Mouse (Mus musculus) limb, embryonic 12.5 days (tissue): ENCODE results near the gene Prkce. TPM values are rescaled to one million over a fixed set of nuclear protein-coding genes. Genes with fewer than 3 reads are reported as not detected.

Experiments
- ATAC-seq: fragments of 200-750 bp; cut with Nextera tagmentation; 2 replicates; pipeline ENCODE4 v1.8.0; 2017; ENCODE audit warnings: low read depth, moderate TSS enrichment; ENCODE audit not compliant: insufficient number of reproducible peaks, insufficient read depth, low FRiP score, low TSS enrichment
- H3K27ac ChIP-seq: fragments of 300-500 bp; sonication (generic); 2 replicates; pipeline ENCODE4 v1.5.1; 2016; ENCODE audit warnings: mild to moderate bottlenecking, moderate library complexity
- H3K27me3 ChIP-seq: fragments of 300-500 bp; sonication (generic); 2 replicates; pipeline ENCODE4 v1.6.1; 2016; ENCODE audit warnings: mild to moderate bottlenecking, moderate library complexity
- H3K36me3 ChIP-seq: fragments of 300-500 bp; sonication (generic); 2 replicates; pipeline ENCODE4 v1.6.1; 2016; ENCODE audit warnings: mild to moderate bottlenecking, moderate library complexity
- H3K4me1 ChIP-seq: fragments of 300-500 bp; sonication (generic); replicated peaks from 2 replicates; pipeline ENCODE4 v1.6.1; 2016
- H3K4me2 ChIP-seq: fragments of 300-500 bp; sonication (generic); 2 replicates; pipeline ENCODE4 v1.6.1; 2016; ENCODE audit warnings: mild to moderate bottlenecking, moderate library complexity
- H3K4me3 ChIP-seq: fragments of 300-500 bp; sonication (generic); replicated peaks from 2 replicates; pipeline ENCODE4 v1.5.1; 2016; ENCODE audit warnings: mild to moderate bottlenecking
- H3K9ac ChIP-seq: fragments of 300-500 bp; sonication (generic); replicated peaks from 2 replicates; pipeline ENCODE4 v1.6.1; 2016; ENCODE audit warnings: mild to moderate bottlenecking, moderate library complexity
- H3K9me3 ChIP-seq: fragments of 300-500 bp; sonication (generic); 2 replicates; pipeline ENCODE4 v1.6.1; 2016; ENCODE audit warnings: mild to moderate bottlenecking, moderate library complexity
- WGBS: fragments of 180-500 bp; shearing (Covaris S2); methylation state at CpG from one replicate; pipeline ENCODE4 v1.1.7; 2016; 5-methylcytosine and 5-hydroxymethylcytosine counted together
- polyA plus RNA-seq: library from polyadenylated mRNA; unstranded; fragments of >200 nt; fragmentation: Nextera tagmentation; extraction: Ambion mirVana; gene quantifications from 2 replicates; pipeline ENCODE4 v1.2.1, GENCODE M21; 2016

The Prkce gene
- polyA plus RNA-seq, 1 experiment from 2014 or later, result 7.7 TPM

DNA sequence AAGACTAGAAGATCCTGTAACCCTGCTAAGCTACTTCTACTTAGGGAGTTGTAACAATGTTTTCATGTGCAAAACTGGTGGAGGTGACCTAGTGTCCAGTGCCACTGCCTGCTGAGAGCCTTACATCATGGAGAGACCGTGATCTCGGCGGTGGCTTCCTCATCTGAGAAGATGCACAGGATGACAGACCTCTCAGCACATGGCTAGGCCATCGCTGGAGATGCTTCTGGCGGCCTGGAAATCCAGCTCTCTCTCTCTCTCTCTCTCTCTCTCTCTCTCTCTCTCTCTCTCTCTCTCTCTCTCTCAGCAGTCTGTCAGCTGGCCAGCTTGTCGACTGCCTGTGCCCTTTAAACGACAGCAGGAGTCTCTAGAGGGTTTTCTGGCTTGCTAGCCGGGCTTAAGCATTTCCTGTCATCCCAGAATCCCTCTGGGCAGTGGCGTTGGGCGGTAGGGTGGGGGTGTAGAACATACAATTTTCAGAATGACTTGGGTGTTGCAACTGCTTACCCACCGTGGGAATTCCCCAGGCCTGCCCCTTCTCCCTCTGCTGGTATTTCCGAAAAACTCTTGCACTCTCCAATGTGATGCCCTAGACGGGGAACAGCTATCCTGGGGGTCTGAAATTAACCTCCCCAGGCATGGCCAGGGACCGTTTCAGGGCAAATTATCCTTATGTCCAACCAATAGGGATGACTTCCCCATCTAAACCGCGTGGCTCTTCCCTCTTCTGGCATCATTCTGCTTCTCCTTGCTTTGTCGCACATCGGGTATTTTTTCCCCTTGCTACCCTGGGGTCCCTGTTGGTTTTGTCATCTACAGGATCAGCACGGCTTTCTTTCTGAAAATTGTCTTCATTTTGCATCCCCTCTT, 340.0 kb downstream of the Prkce start:
- Histone ChIP-seq H3K4me3 (no peak overlapping the region), H3K27ac (0 out of 2 replicates have a peak overlapping the region, but pooled peaks have one; percentile 41), H3K4me1 (peaks cover 32% of the 10 kb centered on the region), H3K9ac (no peak overlapping the region), H3K4me2 (no peak overlapping the region), H3K27me3 (no peaks in the 10 kb centered on the region), H3K36me3 (no peaks in the 10 kb centered on the region), H3K9me3 (no peaks in the 10 kb centered on the region)
- ATAC-seq, result no peak
- WGBS, result 70% methylated on average over 18 of the region's 19 CpGs

DNA sequence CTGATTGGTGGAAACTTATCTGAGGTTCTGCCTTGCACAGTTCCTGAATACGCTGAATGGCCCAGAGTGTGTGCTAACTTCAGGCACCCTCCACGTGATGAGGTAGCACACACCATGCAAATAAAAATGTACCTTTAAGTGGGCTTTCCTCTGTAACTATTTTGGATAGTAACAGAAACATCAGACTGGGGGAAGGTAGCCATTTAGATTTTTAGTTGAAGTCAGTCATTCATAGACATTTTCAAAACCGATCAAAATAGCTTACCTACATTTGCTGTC, 340.6 kb downstream of the Prkce start:
- H3K27ac ChIP-seq, result no peak overlapping the region
- ATAC-seq, result no peak
- no peaks in the 10 kb centered on the region for H3K9me3 ChIP-seq
- H3K27me3 ChIP-seq, result no peaks in the 10 kb centered on the region
- no peak overlapping the region for H3K9ac ChIP-seq
- no peak overlapping the region for H3K4me2 ChIP-seq
- no peaks in the 10 kb centered on the region for H3K36me3 ChIP-seq
- H3K4me3 ChIP-seq, result no peak overlapping the region
- H3K4me1 ChIP-seq, result peaks cover 36% of the 10 kb centered on the region
- 91% methylated on average over 3 of the region's 3 CpGs for WGBS

DNA sequence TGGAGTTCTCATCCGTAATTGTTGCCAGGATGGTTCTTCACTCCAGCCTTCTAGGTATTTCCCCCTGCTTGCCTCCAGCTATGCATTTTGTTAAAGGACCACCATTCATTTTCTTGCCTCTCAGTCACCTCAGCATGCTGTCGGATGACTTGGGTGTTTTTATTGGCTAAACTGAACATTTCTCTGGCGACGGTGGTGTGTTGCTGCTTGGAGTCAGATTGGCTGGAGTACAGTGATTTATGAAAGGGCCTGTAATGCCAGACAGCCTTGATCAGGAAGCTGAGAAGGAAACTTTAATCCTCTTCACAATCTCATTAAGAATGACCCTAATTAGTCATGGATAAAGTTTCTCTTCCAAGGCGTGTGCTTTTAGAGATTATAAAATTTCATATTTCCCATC, 342.3 kb downstream of the Prkce start:
- Histone ChIP-seq H3K4me1 (peaks cover 43% of the 10 kb centered on the region), H3K4me3 (no peak overlapping the region), H3K27me3 (no peaks in the 10 kb centered on the region), H3K4me2 (no peak overlapping the region), H3K9ac (no peak overlapping the region), H3K27ac (no peak overlapping the region), H3K36me3 (no peaks in the 10 kb centered on the region), H3K9me3 (no peaks in the 10 kb centered on the region)
- no peak for ATAC-seq
- 25% methylated on average over 5 of the region's 5 CpGs for WGBS

DNA sequence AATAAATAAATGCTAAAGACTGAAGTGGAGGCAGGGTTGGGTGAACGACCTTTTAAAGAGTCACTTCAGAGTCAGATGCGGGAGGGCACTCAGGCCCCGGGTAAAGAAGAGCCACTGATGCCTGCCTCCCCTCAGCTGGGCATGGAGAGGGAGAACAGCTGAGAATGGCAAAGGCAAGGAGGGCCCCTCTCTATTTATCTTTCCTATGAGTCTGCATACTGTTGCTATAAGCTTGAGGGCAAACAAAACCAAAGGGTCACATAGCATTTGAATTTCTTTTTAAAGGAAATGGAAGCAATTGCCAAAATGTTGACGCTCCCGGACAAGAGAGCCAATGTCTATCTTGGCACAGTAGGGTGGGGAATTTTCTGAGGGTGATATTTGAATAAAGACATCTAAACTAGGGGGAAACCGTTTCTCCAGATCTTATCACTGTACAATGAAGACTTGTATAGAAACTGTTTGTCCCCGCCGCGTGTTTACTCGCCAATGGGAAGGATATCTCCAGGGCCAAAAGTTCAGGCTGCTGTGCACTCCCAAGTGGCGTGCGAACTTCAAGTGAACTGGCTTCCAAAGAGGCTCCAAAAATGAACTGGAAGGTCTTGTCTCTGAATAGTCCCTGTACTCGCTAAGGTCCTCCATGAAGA, 347.5 kb downstream of the Prkce start:
- WGBS, result 90% methylated on average over 13 of the region's 13 CpGs
- Histone ChIP-seq H3K27me3 (no peaks in the 10 kb centered on the region), H3K27ac (no peak overlapping the region), H3K4me3 (no peak overlapping the region), H3K9ac (no peak overlapping the region), H3K4me2 (no peak overlapping the region), H3K4me1 (peaks cover 22% of the 10 kb centered on the region), H3K9me3 (no peaks in the 10 kb centered on the region), H3K36me3 (peaks cover 3% of the 10 kb centered on the region; the same call in 1 of the 2 replicates)
- ATAC-seq, result no peak

DNA sequence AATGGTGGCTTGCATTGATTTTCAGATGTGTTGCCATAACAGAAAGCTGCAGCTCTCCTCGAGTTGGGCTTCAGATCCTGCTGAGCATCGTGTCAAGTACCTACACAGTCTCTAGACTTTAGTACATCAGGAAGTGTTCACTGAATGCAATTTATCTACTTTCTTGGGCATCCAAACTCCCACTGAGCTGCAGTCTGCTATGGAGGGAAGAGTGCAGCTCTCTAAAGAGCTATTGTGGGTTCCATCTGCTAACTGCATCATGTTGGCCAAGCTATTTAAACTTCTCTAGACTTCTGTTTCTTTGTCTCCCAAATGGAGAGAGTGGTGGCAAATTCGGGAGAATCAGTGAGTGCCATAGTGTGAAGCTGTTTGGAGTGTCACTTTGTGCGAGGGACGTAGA, 349.0 kb downstream of the Prkce start:
- Histone ChIP-seq H3K9ac (no peak overlapping the region), H3K4me1 (peaks cover 17% of the 10 kb centered on the region), H3K27ac (no peak overlapping the region), H3K9me3 (no peaks in the 10 kb centered on the region), H3K4me2 (no peak overlapping the region), H3K36me3 (peaks cover 3% of the 10 kb centered on the region; the same call in 1 of the 2 replicates), H3K4me3 (no peak overlapping the region), H3K27me3 (no peaks in the 10 kb centered on the region)
- ATAC-seq, result no peak
- 81% methylated on average over 5 of the region's 5 CpGs for WGBS

DNA sequence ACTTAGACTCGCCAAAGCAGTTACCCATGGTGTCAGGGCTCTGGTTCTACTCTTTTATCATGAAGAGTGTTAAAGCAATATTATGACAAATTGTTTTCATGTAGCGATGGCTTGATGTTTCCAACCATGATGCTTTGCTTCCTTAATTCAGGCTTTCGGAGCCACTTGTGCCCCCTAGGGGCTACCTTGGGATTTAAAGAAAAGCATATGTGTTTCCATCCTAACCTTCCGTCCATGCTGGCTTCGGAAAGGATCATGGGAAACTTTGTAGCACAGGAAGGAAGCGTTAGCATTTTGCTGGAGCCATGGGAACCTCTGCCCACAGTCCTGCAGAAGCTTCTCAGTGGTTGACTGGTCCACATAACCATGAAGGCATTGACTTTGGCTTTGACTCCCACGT, 351.0 kb downstream of the Prkce start:
- Histone ChIP-seq H3K9ac (no peak overlapping the region), H3K9me3 (no peaks in the 10 kb centered on the region), H3K4me2 (no peak overlapping the region), H3K4me3 (no peak overlapping the region), H3K36me3 (peaks cover 3% of the 10 kb centered on the region; the same call in 1 of the 2 replicates), H3K27ac (no peak overlapping the region), H3K27me3 (no peaks in the 10 kb centered on the region), H3K4me1 (peaks cover 3% of the 10 kb centered on the region)
- no peak for ATAC-seq
- 87% methylated on average over 7 of the region's 7 CpGs for WGBS

DNA sequence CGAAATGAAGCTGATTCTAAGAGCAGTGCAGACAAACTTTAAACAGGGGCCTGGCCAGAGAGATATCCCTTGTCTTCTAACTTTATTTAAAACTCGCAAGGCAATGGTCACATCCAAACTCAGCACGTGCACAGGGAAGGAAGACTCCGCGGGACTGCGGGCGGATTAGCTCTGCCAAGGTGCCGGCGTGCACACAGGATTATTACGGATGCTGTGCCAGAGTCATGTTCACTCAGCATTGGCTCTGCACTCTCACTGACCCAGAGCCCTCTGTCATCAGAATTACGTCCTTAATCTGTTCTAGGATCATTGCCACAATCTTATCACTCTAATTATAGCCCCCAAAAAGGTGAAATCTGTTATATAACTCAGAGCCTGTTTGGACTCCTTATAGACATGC, 353.7 kb downstream of the Prkce start:
- H3K9me3 ChIP-seq, result no peaks in the 10 kb centered on the region
- no peak overlapping the region for H3K4me2 ChIP-seq
- no peaks in the 10 kb centered on the region for H3K27me3 ChIP-seq
- H3K4me3 ChIP-seq, result no peak overlapping the region
- WGBS, result 90% methylated on average over 11 of the region's 11 CpGs
- ATAC-seq, result no peak
- no peaks in the 10 kb centered on the region for H3K4me1 ChIP-seq
- H3K27ac ChIP-seq, result no peak overlapping the region
- no peaks in the 10 kb centered on the region for H3K36me3 ChIP-seq
- no peak overlapping the region for H3K9ac ChIP-seq

DNA sequence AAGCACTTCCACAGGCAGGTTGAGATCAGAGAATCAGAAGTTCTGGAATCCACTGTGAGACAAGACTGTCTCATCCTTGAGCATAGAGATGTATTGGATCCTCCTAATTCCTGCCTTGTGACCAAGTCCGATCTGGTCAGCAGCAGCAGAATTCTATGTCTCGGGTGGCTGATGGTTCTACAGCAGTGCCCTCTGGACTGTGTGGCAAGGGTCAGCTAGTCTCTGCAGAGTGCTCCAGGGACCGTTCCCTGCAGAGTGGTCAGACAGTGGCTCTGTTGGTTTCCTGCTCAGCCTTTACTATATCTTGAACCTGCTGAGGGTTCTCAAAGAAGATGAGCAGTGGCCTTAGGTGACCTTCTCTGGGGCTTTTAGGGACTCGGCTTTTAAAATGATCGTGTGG, 355.1 kb downstream of the Prkce start:
- Histone ChIP-seq H3K4me2 (no peak overlapping the region), H3K9ac (no peak overlapping the region), H3K36me3 (no peaks in the 10 kb centered on the region), H3K4me1 (no peaks in the 10 kb centered on the region; the same call in 1 of the 2 replicates), H3K27me3 (no peaks in the 10 kb centered on the region), H3K27ac (no peak overlapping the region), H3K4me3 (no peak overlapping the region), H3K9me3 (no peaks in the 10 kb centered on the region)
- 91% methylated on average over 5 of the region's 5 CpGs for WGBS
- ATAC-seq, result no peak

DNA sequence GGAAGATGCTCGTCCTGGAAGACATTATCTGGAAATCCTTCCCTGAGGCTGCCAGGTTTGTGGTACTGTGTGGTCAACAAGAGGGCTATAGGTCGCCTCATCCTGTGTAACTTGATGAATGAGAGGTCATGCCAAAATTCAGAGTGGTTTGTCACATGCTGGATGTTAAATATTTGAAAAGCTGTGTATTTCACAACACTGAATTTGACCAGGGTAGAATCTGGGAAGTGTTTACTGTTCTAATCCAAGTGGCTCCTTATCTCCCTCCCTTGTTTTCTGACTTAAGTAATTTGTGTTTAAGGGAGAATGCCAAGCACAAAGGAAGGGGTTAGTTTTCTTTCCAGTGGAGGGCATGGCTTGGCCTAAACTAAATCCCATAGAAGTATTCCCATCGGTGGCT, 355.8 kb downstream of the Prkce start:
- H3K27me3 ChIP-seq, result no peaks in the 10 kb centered on the region
- H3K9me3 ChIP-seq, result no peaks in the 10 kb centered on the region
- no peak overlapping the region for H3K4me2 ChIP-seq
- no peak overlapping the region for H3K4me3 ChIP-seq
- 78% methylated on average over 3 of the region's 3 CpGs for WGBS
- no peak for ATAC-seq
- H3K36me3 ChIP-seq, result no peaks in the 10 kb centered on the region
- no peak overlapping the region for H3K27ac ChIP-seq
- H3K4me1 ChIP-seq, result no peaks in the 10 kb centered on the region; the same call in 1 of the 2 replicates
- H3K9ac ChIP-seq, result no peak overlapping the region

DNA sequence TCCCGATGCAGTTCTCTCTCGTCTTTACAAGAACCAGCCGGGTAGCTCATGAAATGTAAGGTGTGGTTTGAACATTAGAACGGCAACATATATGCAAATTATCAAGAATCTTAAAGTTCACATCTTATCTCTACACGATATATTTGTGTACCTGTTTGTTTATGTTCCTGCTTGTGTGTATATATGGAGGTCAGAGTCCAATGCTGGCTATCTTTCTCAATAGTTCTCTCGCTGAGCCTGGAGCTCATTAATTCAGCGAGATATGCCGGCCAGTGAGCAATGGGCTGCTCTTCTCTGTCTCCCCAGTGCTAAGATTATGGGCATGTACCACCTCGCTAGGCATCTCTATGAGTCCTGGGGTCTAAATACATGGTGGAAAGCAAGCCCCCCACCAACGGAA, 356.3 kb downstream of the Prkce start:
- no peak overlapping the region for H3K4me2 ChIP-seq
- no peaks in the 10 kb centered on the region for H3K36me3 ChIP-seq
- ATAC-seq, result no peak
- H3K27ac ChIP-seq, result no peak overlapping the region
- H3K9me3 ChIP-seq, result no peaks in the 10 kb centered on the region
- WGBS, result 88% methylated on average over 10 of the region's 10 CpGs
- no peak overlapping the region for H3K4me3 ChIP-seq
- no peaks in the 10 kb centered on the region; the same call in 1 of the 2 replicates for H3K4me1 ChIP-seq
- no peak overlapping the region for H3K9ac ChIP-seq
- no peaks in the 10 kb centered on the region for H3K27me3 ChIP-seq

DNA sequence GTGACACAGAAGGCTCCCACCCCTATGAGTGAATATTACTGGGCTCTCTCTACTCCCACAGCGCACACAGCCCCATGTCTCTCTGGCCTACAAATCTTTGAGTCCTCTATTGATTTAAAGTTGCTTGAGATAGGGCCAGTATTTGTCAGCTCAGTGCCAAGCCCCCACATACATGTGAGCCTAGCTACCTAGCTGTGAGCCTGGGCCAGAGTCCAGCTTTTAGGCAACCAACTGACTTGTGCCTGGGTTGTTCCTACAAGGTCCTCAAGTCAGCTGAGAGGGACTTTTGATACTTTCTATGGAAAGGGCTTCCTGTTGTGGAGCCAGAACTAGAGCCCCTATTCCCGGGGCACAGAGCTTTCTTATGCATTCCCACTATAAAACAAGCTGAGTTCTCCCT, 357.5 kb downstream of the Prkce start:
- ATAC-seq, result no peak

More for the DNA sequence above, 357.5 kb downstream of the Prkce start:
- Histone ChIP-seq H3K27ac (no peak overlapping the region), H3K27me3 (no peaks in the 10 kb centered on the region), H3K36me3 (no peaks in the 10 kb centered on the region), H3K9me3 (no peaks in the 10 kb centered on the region), H3K4me3 (no peak overlapping the region), H3K4me2 (no peak overlapping the region), H3K4me1 (no peaks in the 10 kb centered on the region; the same call in 1 of the 2 replicates), H3K9ac (no peak overlapping the region)
- 92% methylated on average over 2 of the region's 2 CpGs for WGBS
